Mouse (Mus musculus) frontal cortex, postnatal 14 days (tissue): ENCODE data around the gene Gm11239.
"Not testable (repeated sequence)": the region's sequence is repeated elsewhere in the genome, so short reads cannot be mapped to it uniquely, and the experiment has no call there.

ENCODE experiments used
- DNase-seq, 2 experiments: peaks; one replicate each; pipeline ENCODE4 v3.0.0; 2022; ENCODE audit warnings: low spot score in 2 of 2

Gm11239 gene

DNA sequence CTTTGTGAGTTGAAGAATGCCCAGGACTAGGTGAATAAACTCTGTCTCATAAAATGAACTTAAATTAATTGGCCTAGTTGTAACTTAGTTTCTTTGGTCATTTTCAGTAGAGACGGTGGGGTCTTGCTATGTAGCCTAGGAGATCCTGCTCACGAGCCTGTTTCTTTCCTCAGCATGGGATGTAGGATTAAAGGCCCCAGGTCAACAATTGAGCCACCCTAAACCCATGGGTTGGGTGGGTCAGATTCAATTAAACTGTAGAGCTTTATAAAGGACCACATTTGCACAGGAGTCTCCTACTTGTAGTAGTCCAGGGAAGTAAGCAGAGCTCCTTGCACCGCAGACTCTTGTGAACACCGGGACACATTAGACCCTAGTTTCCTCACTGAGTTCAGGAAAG lies at the start of gene Gm11239:
TSS of gene Gm11239 (plus strand) at position 301 of the 400 bp plus-strand sequence.
- not testable (repeated sequence) for DNase-seq

DNA sequence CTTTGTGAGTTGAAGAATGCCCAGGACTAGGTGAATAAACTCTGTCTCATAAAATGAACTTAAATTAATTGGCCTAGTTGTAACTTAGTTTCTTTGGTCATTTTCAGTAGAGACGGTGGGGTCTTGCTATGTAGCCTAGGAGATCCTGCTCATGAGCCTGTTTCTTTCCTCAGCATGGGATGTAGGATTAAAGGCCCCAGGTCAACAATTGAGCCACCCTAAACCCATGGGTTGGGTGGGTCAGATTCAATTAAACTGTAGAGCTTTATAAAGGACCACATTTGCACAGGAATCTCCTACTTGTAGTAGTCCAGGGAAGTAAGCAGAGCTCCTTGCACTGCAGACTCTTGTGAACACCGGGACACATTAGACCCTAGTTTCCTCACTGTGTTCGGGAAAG lies 45.5 kb upstream of the Gm11239 start, which contains the start of gene Gm11237:
TSS of gene Gm11237 (plus strand) at position 301 of the 400 bp plus-strand sequence.
- not testable (repeated sequence) for DNase-seq

DNA sequence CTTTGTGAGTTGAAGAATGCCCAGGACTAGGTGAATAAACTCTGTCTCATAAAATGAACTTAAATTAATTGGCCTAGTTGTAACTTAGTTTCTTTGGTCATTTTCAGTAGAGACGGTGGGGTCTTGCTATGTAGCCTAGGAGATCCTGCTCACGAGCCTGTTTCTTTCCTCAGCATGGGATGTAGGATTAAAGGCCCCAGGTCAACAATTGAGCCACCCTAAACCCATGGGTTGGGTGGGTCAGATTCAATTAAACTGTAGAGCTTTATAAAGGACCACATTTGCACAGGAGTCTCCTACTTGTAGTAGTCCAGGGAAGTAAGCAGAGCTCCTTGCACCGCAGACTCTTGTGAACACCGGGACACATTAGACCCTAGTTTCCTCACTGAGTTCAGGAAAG lies 30.3 kb upstream of the Gm11239 start, which contains the start of gene Gm11236:
TSS of gene Gm11236 (plus strand) at position 301 of the 400 bp plus-strand sequence.
- DNase-seq, result not testable (repeated sequence)

- not testable (repeated sequence) for DNase-seq
These were observed 6.3 kb upstream of the Gm11239 start for GRCm38 (mm10) chr4:73661864-73662263.

DNA sequence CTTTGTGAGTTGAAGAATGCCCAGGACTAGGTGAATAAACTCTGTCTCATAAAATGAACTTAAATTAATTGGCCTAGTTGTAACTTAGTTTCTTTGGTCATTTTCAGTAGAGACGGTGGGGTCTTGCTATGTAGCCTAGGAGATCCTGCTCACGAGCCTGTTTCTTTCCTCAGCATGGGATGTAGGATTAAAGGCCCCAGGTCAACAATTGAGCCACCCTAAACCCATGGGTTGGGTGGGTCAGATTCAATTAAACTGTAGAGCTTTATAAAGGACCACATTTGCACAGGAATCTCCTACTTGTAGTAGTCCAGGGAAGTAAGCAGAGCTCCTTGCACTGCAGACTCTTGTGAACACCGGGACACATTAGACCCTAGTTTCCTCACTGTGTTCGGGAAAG lies 15.1 kb downstream of the Gm11239 start, which contains the start of gene Gm428:
TSS of gene Gm428 (plus strand) at position 301 of the 400 bp plus-strand sequence.
- DNase-seq, result not testable (repeated sequence)

DNA sequence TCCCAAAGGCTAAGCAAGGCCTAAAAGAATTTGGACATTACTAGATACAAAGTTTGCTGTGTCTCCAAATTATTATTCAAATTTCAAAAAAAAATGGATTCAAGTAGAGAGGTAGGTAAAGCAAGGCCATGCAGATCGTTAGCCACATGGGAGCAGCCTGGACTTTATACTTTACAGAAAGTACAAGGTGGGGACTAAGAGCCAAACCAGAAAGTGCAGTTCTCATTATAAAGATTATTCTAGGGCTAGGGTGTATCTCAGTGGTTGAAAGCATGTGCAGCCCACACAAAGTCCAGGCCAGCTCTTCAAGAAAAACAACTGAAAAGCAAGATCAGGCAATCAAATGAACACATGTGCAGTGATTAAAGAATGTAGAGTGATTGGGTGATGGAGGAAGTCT lies 50.6 kb downstream of the Gm11239 start:
- DNase-seq, result no peak

DNA sequence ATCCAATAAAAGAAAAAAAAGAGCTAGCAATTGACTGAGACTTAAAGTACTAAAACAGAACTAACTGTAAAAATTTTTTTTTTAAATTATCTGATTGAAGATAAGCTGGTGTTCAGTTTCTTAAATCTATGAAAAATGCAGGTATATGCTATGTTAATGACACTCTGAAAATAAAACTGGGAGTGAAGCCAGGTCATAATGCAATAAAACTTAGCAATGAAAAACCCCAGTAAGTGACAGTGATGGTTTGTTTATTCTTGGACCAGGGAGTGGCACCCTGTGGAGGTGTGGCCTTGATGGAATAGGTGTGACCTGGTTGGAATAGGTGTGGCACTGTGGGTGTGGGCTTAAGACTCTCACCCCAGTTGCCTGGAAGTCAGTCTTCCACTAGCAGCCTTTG lies 51.7 kb downstream of the Gm11239 start:
- DNase-seq, result no peak
